Mouse (Mus musculus) stomach, adult 2 months (tissue): ENCODE results near the gene Ogfod1. TPM values are rescaled to one million over a fixed set of nuclear protein-coding genes. Genes with fewer than 3 reads are reported as not detected.

ENCODE experiments used
- polyA plus RNA-seq: library from polyadenylated mRNA; depleted of rRNA; stranded (reverse); fragments of >200 nt; gene quantifications from 2 replicates; pipeline ENCODE4 v1.2.3, GENCODE M21; 2012; rRNA removed

Gene Ogfod1
- 1.2 and 1.5 TPM in 2 replicates for polyA plus RNA-seq

DNA sequence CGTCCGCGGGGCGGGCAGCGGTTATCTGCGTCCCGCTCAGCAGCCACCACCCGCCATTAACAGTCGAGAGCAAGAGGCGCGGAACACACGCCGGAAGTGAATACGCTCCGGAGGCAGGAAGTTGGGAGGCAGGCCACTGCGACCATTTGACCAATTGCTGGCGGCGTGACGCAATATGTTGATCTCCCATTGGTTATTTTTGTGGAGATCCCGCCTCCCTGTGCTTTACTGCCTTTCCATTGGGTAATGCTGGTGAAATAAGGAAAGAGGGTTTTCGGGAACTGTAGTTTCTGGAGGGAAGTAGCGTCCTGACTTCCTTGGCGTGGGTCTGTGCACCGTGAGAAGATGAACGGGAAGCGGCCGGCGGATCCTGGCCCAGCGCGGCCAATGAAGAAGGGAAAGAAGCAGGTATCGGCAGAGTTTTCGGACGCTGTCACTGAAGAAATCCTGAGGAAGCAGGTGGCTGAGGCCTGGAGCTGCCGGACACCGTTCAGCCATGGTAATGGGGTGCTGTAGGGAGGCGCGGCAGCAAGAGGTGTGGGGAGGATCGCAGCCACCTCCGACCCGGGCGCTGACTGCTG is at the start of gene Ogfod1, which contains the start of gene Nudt21:
Gene Ogfod1, plus strand, starts transcription at position 255 of the 581 bp plus-strand sequence.
Gene Nudt21, minus strand, starts transcription at position 88 of the 581 bp plus-strand sequence.

GRCm38 (mm10) chr8:94012013-94012951 is 24.7 kb upstream of the Ogfod1 start, which contains the start of gene Amfr:
TSS of gene Amfr (minus strand) at chr8:94012842.

DNA sequence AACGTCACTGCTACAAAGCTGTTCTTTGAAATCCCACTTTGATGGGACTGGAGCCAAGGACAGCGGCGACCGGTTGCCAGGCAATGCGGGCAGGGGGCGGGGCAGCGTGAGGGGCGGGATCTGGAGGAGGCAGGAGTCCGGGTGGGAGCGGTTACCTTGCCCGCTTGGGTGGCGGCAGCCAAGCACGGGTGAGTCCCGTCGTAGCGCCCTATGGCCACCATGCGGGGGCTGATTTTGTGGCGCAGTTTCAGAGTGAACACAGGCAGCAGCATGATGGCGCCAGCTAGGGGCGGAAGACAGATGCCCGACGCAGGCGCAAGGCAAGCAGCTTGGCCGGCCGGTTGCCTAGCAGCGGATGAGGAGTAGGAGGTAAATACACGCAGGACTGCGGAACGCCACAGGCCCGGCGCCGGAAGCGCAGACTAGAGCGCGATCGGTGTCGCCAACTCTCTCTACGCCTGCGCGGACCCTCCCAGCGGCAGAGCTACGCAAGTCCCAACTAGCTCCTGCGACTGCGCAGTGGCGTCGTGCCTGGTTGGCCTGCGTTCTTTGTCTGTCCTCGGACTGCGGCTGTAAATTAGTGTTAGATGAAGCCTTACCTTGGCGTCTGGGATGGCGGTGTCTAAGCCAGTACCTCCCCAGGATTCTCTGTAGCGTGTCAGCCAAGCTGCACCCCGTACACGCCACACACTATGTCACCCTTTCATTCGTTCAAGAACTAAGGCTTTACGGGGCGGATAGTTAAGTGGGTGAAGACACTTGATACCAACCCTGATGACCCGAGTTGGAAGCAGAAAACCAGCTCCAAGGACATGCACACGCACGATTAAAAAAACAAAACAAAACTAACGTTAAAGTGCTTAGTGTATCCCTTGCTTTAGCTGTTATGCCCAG is 61.3 kb downstream of the Ogfod1 start, which contains the start of gene Bbs2:
Gene Bbs2, minus strand, starts transcription at position 848 of the 894 bp plus-strand sequence.

Other genes starting within 250 kb of the Ogfod1 start
- gene Gnao1, start 227.2 kb upstream of the Ogfod1 start, polyA plus RNA-seq, result 11.1 and 12.2 TPM in 2 replicates
- 46.5 and 52.2 TPM in 2 replicates for gene Amfr, start 24.4 kb upstream of the Ogfod1 start, polyA plus RNA-seq
- gene Nudt21, start 167 bp upstream of the Ogfod1 start, polyA plus RNA-seq, result 40.4 and 64.7 TPM in 2 replicates
- gene Bbs2, start 61.7 kb downstream of the Ogfod1 start, polyA plus RNA-seq, result 6.0 and 6.1 TPM in 2 replicates
- 490 and 754 TPM in 2 replicates for gene Mt4, start 100.0 kb downstream of the Ogfod1 start, polyA plus RNA-seq
- gene Mt3, start 115.4 kb downstream of the Ogfod1 start, polyA plus RNA-seq, result 1.5 and 1.9 TPM in 2 replicates
- 113 and 140 TPM in 2 replicates for gene Mt2, start 135.5 kb downstream of the Ogfod1 start, polyA plus RNA-seq
- gene Mt1, start 141.9 kb downstream of the Ogfod1 start, polyA plus RNA-seq, result 2,132 and 2,999 TPM in 2 replicates
- 3.2 and 4.9 TPM in 2 replicates for gene Nup93, start 177.4 kb downstream of the Ogfod1 start, polyA plus RNA-seq